Mouse (Mus musculus): ENCODE data around the gene Specc1l. TPM values are rescaled to one million over a fixed set of nuclear protein-coding genes. Genes with fewer than 3 reads are reported as not detected.

The Specc1l gene
- polyA plus RNA-seq, 1 experiment from 2014 or later, result 6.7 TPM

GRCm38 (mm10) chr10:75322966-75323365 lies 111.1 kb downstream of the Specc1l start:
- 66% methylated on average over 6 of the region's 6 CpGs for WGBS (ENCODE audit: insufficient replicate concordance)
- H3K9me3 ChIP-seq (replicated peaks; ENCODE audit: control insufficient read depth, low read length), result no peaks in the 10 kb centered on the region
- ATAC-seq (ENCODE audit: low read depth), result no peak

GRCm38 (mm10) chr10:75323986-75324385 lies 112.1 kb downstream of the Specc1l start:
- no peaks in the 10 kb centered on the region for H3K36me3 ChIP-seq (ENCODE audit: control insufficient read depth, insufficient read depth)
- no peak for ATAC-seq (ENCODE audit: low read depth)
- 60% methylated on average over 8 of the region's 8 CpGs for WGBS (ENCODE audit: insufficient replicate concordance)
- H3K27ac ChIP-seq (ENCODE audit: low read length), result no peak overlapping the region
- peaks cover 5% of the 10 kb centered on the region for H3K4me1 ChIP-seq (ENCODE audit: control insufficient read depth, low read depth, low read length)
- no peak overlapping the region for H3K4me2 ChIP-seq (ENCODE audit: low read depth, low read length)
- H3K9me3 ChIP-seq (replicated peaks; ENCODE audit: control insufficient read depth, low read length), result no peaks in the 10 kb centered on the region
- H3K27me3 ChIP-seq (ENCODE audit: control insufficient read depth, insufficient read depth, low read depth, low read length), result no peaks in the 10 kb centered on the region
- H3K9ac ChIP-seq (ENCODE audit: low read depth, low read length), result no peak overlapping the region
- H3K4me3 ChIP-seq (ENCODE audit: low read depth, low read length), result no peak overlapping the region

More at GRCm38 (mm10) chr10:75322966-75323365, 111.1 kb downstream of the Specc1l start:
- Histone ChIP-seq H3K27ac (ENCODE audit: low read length) (no peak overlapping the region), H3K9ac (ENCODE audit: low read depth, low read length) (no peak overlapping the region), H3K4me3 (ENCODE audit: low read depth, low read length) (no peak overlapping the region), H3K4me2 (ENCODE audit: low read depth, low read length) (no peak overlapping the region), H3K27me3 (ENCODE audit: control insufficient read depth, insufficient read depth, low read depth, low read length) (peaks cover 8% of the 10 kb centered on the region; the same call in 1 of the 2 replicates), H3K4me1 (ENCODE audit: control insufficient read depth, low read depth, low read length) (peaks cover 5% of the 10 kb centered on the region), H3K36me3 (ENCODE audit: control insufficient read depth, insufficient read depth) (no peaks in the 10 kb centered on the region)

GRCm38 (mm10) chr10:75324391-75324790 lies 112.5 kb downstream of the Specc1l start:
- Histone ChIP-seq H3K4me3 (ENCODE audit: low read depth, low read length) (no peak overlapping the region), H3K27me3 (ENCODE audit: control insufficient read depth, insufficient read depth, low read depth, low read length) (no peaks in the 10 kb centered on the region), H3K4me2 (ENCODE audit: low read depth, low read length) (no peak overlapping the region), H3K9ac (ENCODE audit: low read depth, low read length) (no peak overlapping the region), H3K36me3 (ENCODE audit: control insufficient read depth, insufficient read depth) (no peaks in the 10 kb centered on the region), H3K27ac (ENCODE audit: low read length) (no peak overlapping the region), H3K9me3 (replicated peaks; ENCODE audit: control insufficient read depth, low read length) (no peaks in the 10 kb centered on the region), H3K4me1 (ENCODE audit: control insufficient read depth, low read depth, low read length) (peaks cover 5% of the 10 kb centered on the region)
- ATAC-seq (ENCODE audit: low read depth), result no peak
- 29% methylated on average over 10 of the region's 10 CpGs for WGBS (ENCODE audit: insufficient replicate concordance)

- Histone ChIP-seq H3K9ac (ENCODE audit: low read depth, low read length) (no peak overlapping the region), H3K27me3 (ENCODE audit: control insufficient read depth, insufficient read depth, low read depth, low read length) (no peaks in the 10 kb centered on the region), H3K4me1 (ENCODE audit: control insufficient read depth, low read depth, low read length) (peaks cover 5% of the 10 kb centered on the region), H3K9me3 (replicated peaks; ENCODE audit: control insufficient read depth, low read length) (no peaks in the 10 kb centered on the region), H3K4me2 (ENCODE audit: low read depth, low read length) (no peak overlapping the region), H3K27ac (ENCODE audit: low read length) (no peak overlapping the region), H3K4me3 (ENCODE audit: low read depth, low read length) (no peak overlapping the region), H3K36me3 (ENCODE audit: control insufficient read depth, insufficient read depth) (no peaks in the 10 kb centered on the region)
- no peak for ATAC-seq (ENCODE audit: low read depth)
- WGBS (ENCODE audit: insufficient replicate concordance), result 76% methylated on average over 23 of the region's 23 CpGs
Measured at GRCm38 (mm10) chr10:75325821-75326220, 113.9 kb downstream of the Specc1l start.

- Histone ChIP-seq H3K4me1 (ENCODE audit: control insufficient read depth, low read depth, low read length) (peaks cover 5% of the 10 kb centered on the region), H3K36me3 (ENCODE audit: control insufficient read depth, insufficient read depth) (no peaks in the 10 kb centered on the region), H3K4me2 (ENCODE audit: low read depth, low read length) (no peak overlapping the region), H3K27me3 (ENCODE audit: control insufficient read depth, insufficient read depth, low read depth, low read length) (no peaks in the 10 kb centered on the region), H3K27ac (ENCODE audit: low read length) (no peak overlapping the region), H3K4me3 (ENCODE audit: low read depth, low read length) (no peak overlapping the region), H3K9me3 (replicated peaks; ENCODE audit: control insufficient read depth, low read length) (no peaks in the 10 kb centered on the region), H3K9ac (ENCODE audit: low read depth, low read length) (no peak overlapping the region)
- WGBS (ENCODE audit: insufficient replicate concordance), result 18% methylated on average over 3 of the region's 3 CpGs
- peak; percentile 68 for ATAC-seq (ENCODE audit: low read depth)
Measured at GRCm38 (mm10) chr10:75326553-75326952, 114.7 kb downstream of the Specc1l start.

GRCm38 (mm10) chr10:75327081-75327480 lies 115.2 kb downstream of the Specc1l start:
- no peaks in the 10 kb centered on the region for H3K27me3 ChIP-seq (ENCODE audit: control insufficient read depth, insufficient read depth, low read depth, low read length)
- H3K9me3 ChIP-seq (replicated peaks; ENCODE audit: control insufficient read depth, low read length), result no peaks in the 10 kb centered on the region
- no peak overlapping the region for H3K4me2 ChIP-seq (ENCODE audit: low read depth, low read length)
- no peak overlapping the region for H3K9ac ChIP-seq (ENCODE audit: low read depth, low read length)
- no peak for ATAC-seq (ENCODE audit: low read depth)
- WGBS (ENCODE audit: insufficient replicate concordance), result 30% methylated on average over 11 of the region's 11 CpGs
- H3K27ac ChIP-seq (ENCODE audit: low read length), result no peak overlapping the region
- no peaks in the 10 kb centered on the region for H3K36me3 ChIP-seq (ENCODE audit: control insufficient read depth, insufficient read depth)
- peaks cover 5% of the 10 kb centered on the region for H3K4me1 ChIP-seq (ENCODE audit: control insufficient read depth, low read depth, low read length)
- no peak overlapping the region for H3K4me3 ChIP-seq (ENCODE audit: low read depth, low read length)

- Histone ChIP-seq H3K4me2 (ENCODE audit: low read depth, low read length) (no peak overlapping the region), H3K27ac (ENCODE audit: low read length) (no peak overlapping the region), H3K4me3 (ENCODE audit: low read depth, low read length) (no peak overlapping the region), H3K36me3 (ENCODE audit: control insufficient read depth, insufficient read depth) (no peaks in the 10 kb centered on the region), H3K27me3 (ENCODE audit: control insufficient read depth, insufficient read depth, low read depth, low read length) (no peaks in the 10 kb centered on the region), H3K9me3 (replicated peaks; ENCODE audit: control insufficient read depth, low read length) (no peaks in the 10 kb centered on the region), H3K4me1 (ENCODE audit: control insufficient read depth, low read depth, low read length) (peaks cover 5% of the 10 kb centered on the region), H3K9ac (ENCODE audit: low read depth, low read length) (no peak overlapping the region)
- no peak for ATAC-seq (ENCODE audit: low read depth)
- WGBS (ENCODE audit: insufficient replicate concordance), result 48% methylated on average over 4 of the region's 4 CpGs
Measured at GRCm38 (mm10) chr10:75328201-75328704, 116.4 kb downstream of the Specc1l start.

- H3K4me2 ChIP-seq (ENCODE audit: low read depth, low read length), result no peak overlapping the region
- H3K4me1 ChIP-seq (ENCODE audit: control insufficient read depth, low read depth, low read length), result no peaks in the 10 kb centered on the region; the same call in none of the 2 replicates
- no peaks in the 10 kb centered on the region for H3K27me3 ChIP-seq (ENCODE audit: control insufficient read depth, insufficient read depth, low read depth, low read length)
- H3K9ac ChIP-seq (ENCODE audit: low read depth, low read length), result no peak overlapping the region
- no peaks in the 10 kb centered on the region for H3K36me3 ChIP-seq (ENCODE audit: control insufficient read depth, insufficient read depth)
- no peak for ATAC-seq (ENCODE audit: low read depth)
- no peak overlapping the region for H3K4me3 ChIP-seq (ENCODE audit: low read depth, low read length)
- no peaks in the 10 kb centered on the region for H3K9me3 ChIP-seq (replicated peaks; ENCODE audit: control insufficient read depth, low read length)
- WGBS (ENCODE audit: insufficient replicate concordance), result 68% methylated on average over 3 of the region's 3 CpGs
- H3K27ac ChIP-seq (ENCODE audit: low read length), result no peak overlapping the region
Measured at GRCm38 (mm10) chr10:75332268-75332667, 120.4 kb downstream of the Specc1l start.

- no peak for ATAC-seq (ENCODE audit: low read depth)
- WGBS (ENCODE audit: insufficient replicate concordance), result 79% methylated on average over 23 of the region's 23 CpGs
Measured at GRCm38 (mm10) chr10:75333176-75333776, 121.4 kb downstream of the Specc1l start.

More at GRCm38 (mm10) chr10:75333176-75333776, 121.4 kb downstream of the Specc1l start:
- H3K4me1 ChIP-seq (ENCODE audit: control insufficient read depth, low read depth, low read length), result no peaks in the 10 kb centered on the region
- H3K4me3 ChIP-seq (ENCODE audit: low read depth, low read length), result no peak overlapping the region
- no peak overlapping the region for H3K4me2 ChIP-seq (ENCODE audit: low read depth, low read length)
- H3K9me3 ChIP-seq (replicated peaks; ENCODE audit: control insufficient read depth, low read length), result no peaks in the 10 kb centered on the region
- H3K9ac ChIP-seq (ENCODE audit: low read depth, low read length), result no peak overlapping the region
- H3K27ac ChIP-seq (ENCODE audit: low read length), result no peak overlapping the region
- H3K27me3 ChIP-seq (ENCODE audit: control insufficient read depth, insufficient read depth, low read depth, low read length), result no peaks in the 10 kb centered on the region
- no peaks in the 10 kb centered on the region for H3K36me3 ChIP-seq (ENCODE audit: control insufficient read depth, insufficient read depth)

All from liver, embryonic 16.5 days (tissue).